Mouse (Mus musculus): ENCODE results near the gene 1700030K09Rik. TPM values are rescaled to one million over a fixed set of nuclear protein-coding genes. Genes with fewer than 3 reads are reported as not detected.

The 1700030K09Rik gene
- polyA plus RNA-seq, 1 experiment from 2014 or later = 24.5 TPM

GRCm38 (mm10) chr8:72455317-72455716 is 11.6 kb downstream of the 1700030K09Rik start:
- Histone ChIP-seq H3K9me3 (ENCODE audit: control insufficient read depth, low read length) (no peaks in the 10 kb centered on the region), H3K36me3 (ENCODE audit: control insufficient read depth, insufficient read depth) (peaks cover 36% of the 10 kb centered on the region), H3K9ac (replicated peaks; ENCODE audit: low read depth, low read length) (no peak overlapping the region), H3K4me3 (replicated peaks; ENCODE audit: low read length) (no peak overlapping the region), H3K27ac (ENCODE audit: low read length) (no peak overlapping the region), H3K4me1 (replicated peaks; ENCODE audit: control insufficient read depth, insufficient read depth, low read length) (no peaks in the 10 kb centered on the region), H3K4me2 (ENCODE audit: low read length) (no peak overlapping the region), H3K27me3 (replicated peaks; ENCODE audit: control insufficient read depth, insufficient read depth, low read length) (no peaks in the 10 kb centered on the region)
- ATAC-seq = no peak
- WGBS = 94% methylated on average over 4 of the region's 4 CpGs

DNA sequence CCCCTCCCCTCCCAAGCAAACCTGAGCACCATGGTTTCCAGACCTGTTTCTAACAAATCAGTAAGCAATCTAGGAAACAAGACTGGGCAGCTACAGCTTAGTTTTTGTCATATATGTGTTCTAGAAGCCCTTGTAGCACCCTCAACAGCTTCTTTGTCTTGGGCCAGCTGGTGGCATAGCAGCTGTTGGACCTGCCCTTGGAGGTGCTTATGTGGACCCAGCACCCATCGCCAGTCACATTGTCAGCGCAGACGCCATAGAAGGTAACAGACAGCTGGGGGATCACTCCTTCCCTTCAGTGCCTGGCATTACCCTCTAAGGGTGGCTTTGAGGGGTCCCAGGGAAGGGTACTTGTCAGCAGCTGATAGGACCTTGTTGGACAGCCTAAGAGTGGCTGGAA is 14.1 kb downstream of the 1700030K09Rik start:
- Histone ChIP-seq H3K9ac (replicated peaks; ENCODE audit: low read depth, low read length) (no peak overlapping the region), H3K4me3 (replicated peaks; ENCODE audit: low read length) (no peak overlapping the region), H3K4me2 (ENCODE audit: low read length) (no peak overlapping the region), H3K4me1 (replicated peaks; ENCODE audit: control insufficient read depth, insufficient read depth, low read length) (no peaks in the 10 kb centered on the region), H3K9me3 (ENCODE audit: control insufficient read depth, low read length) (no peaks in the 10 kb centered on the region), H3K36me3 (ENCODE audit: control insufficient read depth, insufficient read depth) (peaks cover 49% of the 10 kb centered on the region), H3K27ac (ENCODE audit: low read length) (no peak overlapping the region), H3K27me3 (replicated peaks; ENCODE audit: control insufficient read depth, insufficient read depth, low read length) (no peaks in the 10 kb centered on the region)
- no peak for ATAC-seq
- 93% methylated on average over 3 of the region's 3 CpGs for WGBS

GRCm38 (mm10) chr8:72458457-72458856 is 14.8 kb downstream of the 1700030K09Rik start:
- Histone ChIP-seq H3K4me2 (ENCODE audit: low read length) (no peak overlapping the region), H3K4me3 (replicated peaks; ENCODE audit: low read length) (no peak overlapping the region), H3K9me3 (ENCODE audit: control insufficient read depth, low read length) (no peaks in the 10 kb centered on the region), H3K9ac (replicated peaks; ENCODE audit: low read depth, low read length) (no peak overlapping the region), H3K27ac (ENCODE audit: low read length) (no peak overlapping the region), H3K27me3 (replicated peaks; ENCODE audit: control insufficient read depth, insufficient read depth, low read length) (no peaks in the 10 kb centered on the region), H3K36me3 (ENCODE audit: control insufficient read depth, insufficient read depth) (peaks cover 56% of the 10 kb centered on the region), H3K4me1 (replicated peaks; ENCODE audit: control insufficient read depth, insufficient read depth, low read length) (no peaks in the 10 kb centered on the region)
- 88% methylated on average over 6 of the region's 6 CpGs for WGBS
- ATAC-seq = no peak

DNA sequence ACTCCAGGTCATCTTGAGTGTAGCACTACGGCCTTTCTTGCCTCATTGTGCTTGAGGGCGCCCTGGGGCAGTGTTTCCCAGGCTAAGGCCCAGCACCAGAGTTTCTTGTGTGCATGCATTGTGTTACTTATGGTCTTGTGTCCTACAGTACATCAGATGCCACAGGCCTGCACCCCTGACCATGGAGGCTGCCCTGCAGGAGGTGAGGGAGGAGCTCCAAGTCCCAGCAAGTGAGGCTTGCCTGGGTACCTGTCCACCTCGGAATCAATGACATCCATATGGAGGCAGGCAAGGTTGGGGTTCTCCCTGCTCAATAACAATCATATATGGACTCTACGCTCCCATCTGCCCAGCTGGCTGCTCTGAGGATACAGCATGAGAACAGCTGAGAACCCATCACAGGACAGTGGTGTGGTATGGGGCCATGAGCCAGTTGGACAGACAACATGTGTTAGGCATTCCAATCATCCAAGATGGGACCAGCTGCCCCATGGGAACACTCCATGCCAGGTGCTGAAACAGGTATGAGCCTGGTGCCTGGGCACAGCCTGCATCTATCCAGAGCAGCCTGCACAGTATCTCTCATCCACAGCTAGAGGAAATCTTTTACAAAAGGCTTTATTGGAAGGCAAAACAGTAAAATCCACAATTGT is 16.3 kb downstream of the 1700030K09Rik start:
- H3K27me3 ChIP-seq (replicated peaks; ENCODE audit: control insufficient read depth, insufficient read depth, low read length) = no peaks in the 10 kb centered on the region
- H3K4me2 ChIP-seq (ENCODE audit: low read length) = no peak overlapping the region
- H3K27ac ChIP-seq (ENCODE audit: low read length) = no peak overlapping the region
- peaks cover 58% of the 10 kb centered on the region for H3K36me3 ChIP-seq (ENCODE audit: control insufficient read depth, insufficient read depth)
- 93% methylated on average over 4 of the region's 4 CpGs for WGBS
- H3K4me1 ChIP-seq (replicated peaks; ENCODE audit: control insufficient read depth, insufficient read depth, low read length) = no peaks in the 10 kb centered on the region
- no peak for ATAC-seq
- no peak overlapping the region for H3K9ac ChIP-seq (replicated peaks; ENCODE audit: low read depth, low read length)
- no peaks in the 10 kb centered on the region for H3K9me3 ChIP-seq (ENCODE audit: control insufficient read depth, low read length)
- H3K4me3 ChIP-seq (replicated peaks; ENCODE audit: low read length) = no peak overlapping the region

DNA sequence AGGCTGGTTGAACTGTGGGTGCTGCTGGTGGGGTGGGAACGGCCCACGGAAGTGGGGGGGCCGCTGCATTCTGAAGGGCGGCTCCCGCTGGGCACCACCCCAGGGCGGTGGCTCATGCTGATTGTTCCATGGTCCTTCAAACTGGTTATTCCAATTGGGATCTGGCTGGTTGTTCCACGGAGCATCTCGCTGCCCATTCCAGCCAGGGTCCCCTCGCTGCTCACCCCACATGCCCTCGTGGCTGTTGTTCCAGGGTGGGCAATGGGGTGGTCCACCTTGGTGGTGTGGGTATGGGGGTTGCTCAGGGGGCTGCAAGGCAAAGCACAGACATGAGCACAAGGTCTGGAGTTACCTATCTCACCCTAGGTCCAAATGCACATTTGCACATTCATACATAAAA is 20.5 kb downstream of the 1700030K09Rik start:
- no peak overlapping the region for H3K9ac ChIP-seq (replicated peaks; ENCODE audit: low read depth, low read length)
- no peaks in the 10 kb centered on the region for H3K27me3 ChIP-seq (replicated peaks; ENCODE audit: control insufficient read depth, insufficient read depth, low read length)
- peaks cover 86% of the 10 kb centered on the region for H3K36me3 ChIP-seq (ENCODE audit: control insufficient read depth, insufficient read depth)
- 95% methylated on average over 10 of the region's 10 CpGs for WGBS
- no peaks in the 10 kb centered on the region for H3K4me1 ChIP-seq (replicated peaks; ENCODE audit: control insufficient read depth, insufficient read depth, low read length)
- H3K27ac ChIP-seq (ENCODE audit: low read length) = no peak overlapping the region
- no peak for ATAC-seq
- no peaks in the 10 kb centered on the region for H3K9me3 ChIP-seq (ENCODE audit: control insufficient read depth, low read length)
- H3K4me3 ChIP-seq (replicated peaks; ENCODE audit: low read length) = no peak overlapping the region
- H3K4me2 ChIP-seq (ENCODE audit: low read length) = no peak overlapping the region

GRCm38 (mm10) chr8:72469243-72469642 is 25.6 kb downstream of the 1700030K09Rik start:
- Histone ChIP-seq H3K36me3 (ENCODE audit: control insufficient read depth, insufficient read depth) (peaks cover 64% of the 10 kb centered on the region), H3K4me3 (replicated peaks; ENCODE audit: low read length) (no peak overlapping the region), H3K27me3 (replicated peaks; ENCODE audit: control insufficient read depth, insufficient read depth, low read length) (no peaks in the 10 kb centered on the region), H3K9me3 (ENCODE audit: control insufficient read depth, low read length) (no peaks in the 10 kb centered on the region), H3K9ac (replicated peaks; ENCODE audit: low read depth, low read length) (no peak overlapping the region), H3K4me2 (ENCODE audit: low read length) (no peak overlapping the region), H3K4me1 (replicated peaks; ENCODE audit: control insufficient read depth, insufficient read depth, low read length) (peaks cover 10% of the 10 kb centered on the region), H3K27ac (ENCODE audit: low read length) (no peak overlapping the region)
- WGBS = 92% methylated on average over 2 of the region's 2 CpGs
- ATAC-seq = no peak

DNA sequence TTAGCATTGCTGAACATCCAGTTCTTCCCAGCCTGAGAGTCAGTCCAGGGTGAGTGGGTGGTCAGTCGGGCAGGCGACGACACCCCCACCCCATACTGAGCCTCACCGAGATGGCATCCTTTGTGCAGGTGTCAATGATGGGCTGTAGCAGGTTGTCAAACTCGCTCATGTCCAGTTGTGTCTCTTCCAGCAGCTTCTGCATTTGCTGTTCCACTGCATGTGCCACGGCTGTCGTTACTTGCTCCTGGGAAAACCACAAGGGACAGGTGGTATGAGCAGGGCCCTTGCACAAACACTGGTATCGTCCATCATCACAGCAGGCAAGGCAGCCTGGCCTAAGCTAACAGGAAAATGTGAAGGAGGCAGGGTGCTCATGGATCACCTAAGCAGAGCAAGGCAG is 26.3 kb downstream of the 1700030K09Rik start:
- Histone ChIP-seq H3K27ac (ENCODE audit: low read length) (no peak overlapping the region), H3K9me3 (ENCODE audit: control insufficient read depth, low read length) (no peaks in the 10 kb centered on the region), H3K4me3 (replicated peaks; ENCODE audit: low read length) (no peak overlapping the region), H3K9ac (replicated peaks; ENCODE audit: low read depth, low read length) (no peak overlapping the region), H3K4me1 (replicated peaks; ENCODE audit: control insufficient read depth, insufficient read depth, low read length) (peaks cover 13% of the 10 kb centered on the region), H3K4me2 (ENCODE audit: low read length) (no peak overlapping the region), H3K27me3 (replicated peaks; ENCODE audit: control insufficient read depth, insufficient read depth, low read length) (no peaks in the 10 kb centered on the region), H3K36me3 (ENCODE audit: control insufficient read depth, insufficient read depth) (peaks cover 60% of the 10 kb centered on the region)
- ATAC-seq = no peak
- 94% methylated on average over 8 of the region's 8 CpGs for WGBS

- ATAC-seq = no peak
- no peak overlapping the region for H3K27ac ChIP-seq (ENCODE audit: low read length)
- no peak overlapping the region for H3K9ac ChIP-seq (replicated peaks; ENCODE audit: low read depth, low read length)
- 96% methylated on average over 7 of the region's 7 CpGs for WGBS
- H3K4me1 ChIP-seq (replicated peaks; ENCODE audit: control insufficient read depth, insufficient read depth, low read length) = peaks cover 15% of the 10 kb centered on the region
- no peak overlapping the region for H3K4me3 ChIP-seq (replicated peaks; ENCODE audit: low read length)
- H3K36me3 ChIP-seq (ENCODE audit: control insufficient read depth, insufficient read depth) = peaks cover 55% of the 10 kb centered on the region
- no peaks in the 10 kb centered on the region for H3K9me3 ChIP-seq (ENCODE audit: control insufficient read depth, low read length)
- no peaks in the 10 kb centered on the region for H3K27me3 ChIP-seq (replicated peaks; ENCODE audit: control insufficient read depth, insufficient read depth, low read length)
- no peak overlapping the region for H3K4me2 ChIP-seq (ENCODE audit: low read length)
Measured at GRCm38 (mm10) chr8:72470684-72471083, 27.0 kb downstream of the 1700030K09Rik start.

DNA sequence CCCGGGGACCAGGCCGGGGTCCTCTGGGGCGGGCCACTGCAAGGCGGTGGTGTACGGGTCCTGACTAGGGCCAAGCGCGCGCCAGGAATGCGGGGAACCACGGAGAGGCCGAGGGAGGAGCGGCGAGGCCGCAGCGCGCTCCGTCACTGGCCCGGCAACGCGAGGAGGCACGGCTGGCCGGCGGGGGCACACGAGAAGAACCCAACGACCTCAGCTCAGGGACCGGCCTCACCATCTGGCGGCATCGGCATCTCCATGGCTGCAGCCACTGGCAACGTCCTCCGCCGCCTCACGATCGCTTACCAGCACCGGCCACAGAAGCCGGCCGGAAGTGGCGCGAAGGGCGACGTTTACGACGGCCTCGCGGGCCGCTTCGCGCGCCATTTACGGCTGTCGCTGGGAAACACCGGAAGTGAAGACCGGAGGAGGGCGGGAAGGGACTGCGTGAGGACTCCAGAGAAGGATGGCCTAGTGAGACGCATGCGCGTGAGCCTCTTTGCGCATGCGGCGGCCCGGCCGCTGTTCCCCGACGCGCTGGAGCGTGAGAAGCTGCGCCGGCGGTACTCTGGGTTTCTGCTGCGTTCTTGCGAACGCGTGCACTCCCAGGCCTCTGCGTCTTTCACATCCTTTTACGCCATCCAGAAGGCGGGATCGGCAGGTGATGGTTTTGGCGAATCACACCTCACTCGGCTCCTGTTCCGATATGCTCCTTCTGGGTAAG is 31.3 kb downstream of the 1700030K09Rik start, which contains the start of gene Cherp:
Gene Cherp, minus strand, starts transcription at position 401 of the 721 bp plus-strand sequence.
- Histone ChIP-seq H3K27me3 (replicated peaks; ENCODE audit: control insufficient read depth, insufficient read depth, low read length) (no peaks in the 10 kb centered on the region), H3K4me1 (replicated peaks; ENCODE audit: control insufficient read depth, insufficient read depth, low read length) (peaks cover 22% of the 10 kb centered on the region), H3K36me3 (ENCODE audit: control insufficient read depth, insufficient read depth) (peaks cover 18% of the 10 kb centered on the region; the same call in 1 of the 2 replicates), H3K9me3 (ENCODE audit: control insufficient read depth, low read length) (no peaks in the 10 kb centered on the region), H3K4me2 (ENCODE audit: low read length) (peak within 1 kb of the TSS; percentile 99), H3K4me3 (replicated peaks; ENCODE audit: low read length) (peak within 1 kb of the TSS; percentile 96), H3K9ac (replicated peaks; ENCODE audit: low read depth, low read length) (peak within 1 kb of the TSS; percentile 75), H3K27ac (ENCODE audit: low read length) (peak within 1 kb of the TSS; percentile 81)
- WGBS = under 1% methylated on average over 79 of the region's 80 CpGs
- peak; percentile 97 for ATAC-seq

All from forebrain, embryonic 16.5 days (tissue).